18 mouse cellular contexts compared by ENCODE assay signal in genomic region chr5:123202771-123203170, GRCm38 (mm10). TPM values are rescaled to one million over a fixed set of nuclear protein-coding genes. Genes with fewer than 3 reads are reported as not detected.
DNase-seq lines count a peak whose midpoint lies in the region; ATAC-seq and TF ChIP-seq lines count a peak whose summit lies in the region.
"Not testable (repeated sequence)": the region's sequence is repeated elsewhere in the genome, so short reads cannot be mapped to it uniquely, and the experiment has no call there.
"Had no signal": no experiment of that assay in that cellular context is flagged by ENCODE, and none has a peak within 500 bp of the region (broad histone marks: within the 10 kb centered on the region; RNA-seq: fewer than 3 reads in every experiment).

No protein-coding gene starts in this region.

- POLR2A ChIA-PET in Patski (lab: Charles Lee), result not testable (repeated sequence)

- H3K4me1 ChIP-seq in ES-Bruce4 (ENCODE audit: control insufficient read depth, insufficient read depth, low read length); heart, embryonic 10.5 days: not testable (repeated sequence)
- H3K4me1 ChIP-seq in liver, adult 2 months (ENCODE audit: control insufficient read depth, insufficient read depth, low read length), result peaks cover 12% of the 10 kb centered on the region
- peaks cover 22 to 24% of the 10 kb centered on the region in 2 experiments for H3K4me1 ChIP-seq in liver, embryonic 14.5 days (replicated peaks; ENCODE audit: control insufficient read depth in 2 of 2, insufficient read depth in 2 of 2, low read length in 1 of 2)
- H3K4me1 ChIP-seq in liver, postnatal 0 days (ENCODE audit: insufficient read depth), result peaks cover 21% of the 10 kb centered on the region

- not testable (repeated sequence) for DNase-seq in Patski (ENCODE audit: low read depth, low spot score); liver, adult 2 months (ENCODE audit: extremely low read depth, low read depth, low spot score); liver, embryonic 14.5 days (ENCODE audit: low read depth in 3 of 3, low spot score in 3 of 3); liver, postnatal 0 days
- peak; percentile 31 for DNase-seq in heart, embryonic 10.5 days (ENCODE audit: low spot score)

- H3K79me2 ChIP-seq in liver, adult 2 months (ENCODE audit: control insufficient read depth, insufficient read depth, low read length), result not testable (repeated sequence)

- H3K27me3 ChIP-seq in ES-Bruce4 (ENCODE audit: control insufficient read depth, insufficient read depth, low read length, poor library complexity, severe bottlenecking); Patski; heart, embryonic 10.5 days (ENCODE audit: insufficient read depth, poor library complexity, severe bottlenecking); liver, adult 2 months (ENCODE audit: control insufficient read depth, insufficient read depth, low read length); liver, embryonic 14.5 days (ENCODE audit: control insufficient read depth, insufficient read depth, low read length); liver, postnatal 0 days (ENCODE audit: insufficient read depth, low read length): not testable (repeated sequence)

- not testable (repeated sequence) for ATAC-seq in Patski; liver, embryonic 14.5 days (ENCODE audit: insufficient read depth); liver, postnatal 0 days
- ATAC-seq in erythroid progenitor cell, adult 5-6 weeks (replicated peaks; ENCODE audit: low FRiP score, poor library complexity, severe bottlenecking), result peak; percentile 51; the same call in 1 of the 2 replicates

- CTCF ChIA-PET in Patski (lab: Charles Lee), result not testable (repeated sequence)

- not testable (repeated sequence) for H3K9me3 ChIP-seq in ES-Bruce4 (replicated peaks; ENCODE audit: control insufficient read depth, insufficient read depth, low read length, poor library complexity, severe bottlenecking); heart, embryonic 10.5 days; liver, embryonic 14.5 days (ENCODE audit: control insufficient read depth, low read length); liver, postnatal 0 days (ENCODE audit: low read length)

- H3K4me2 ChIP-seq in liver, embryonic 14.5 days (ENCODE audit: low read depth); liver, postnatal 0 days (ENCODE audit: low read depth, low read length): not testable (repeated sequence)

- TF ChIP-seq EP300 in ES-Bruce4 (IDR thresholded peaks at IDR 0.05; ENCODE audit: insufficient read depth, low read depth, low read length); liver, embryonic 14.5 days (IDR thresholded peaks at IDR 0.05; ENCODE audit: low read depth); liver, postnatal 0 days (IDR thresholded peaks at IDR 0.05; ENCODE audit: low read depth): not testable (repeated sequence)

- H3K4me3 ChIP-seq in ES-Bruce4 (ENCODE audit: low read depth, low read length); heart, embryonic 10.5 days; liver, adult 2 months (ENCODE audit: insufficient read depth, low read depth, low read length); liver, embryonic 14.5 days (ENCODE audit: insufficient read depth in 1 of 2, low read depth in 2 of 2, low read length in 2 of 2); liver, postnatal 0 days (ENCODE audit: low read depth, low read length): not testable (repeated sequence)

- in situ Hi-C loops in Patski (cut with MboI; ENCODE audit: low pct_unique_long_range_greater_than_20kb), result not testable (repeated sequence)

- WGBS in heart, embryonic 10.5 days, result 47% methylated on average over 4 of the region's 4 CpGs
- 64% methylated on average over 4 of the region's 4 CpGs for WGBS in liver, adult 2 months
- 42% methylated on average over 3 of the region's 4 CpGs for WGBS in liver, embryonic 14.5 days (ENCODE audit: insufficient replicate concordance)
- 47% methylated on average over 4 of the region's 4 CpGs for WGBS in liver, postnatal 0 days (ENCODE audit: insufficient replicate concordance)

- H3K36me3 ChIP-seq in ES-Bruce4 (ENCODE audit: control insufficient read depth, insufficient read depth, low read length, poor library complexity, severe bottlenecking); heart, embryonic 10.5 days; liver, adult 2 months (ENCODE audit: control insufficient read depth, insufficient read depth, low read length); liver, embryonic 14.5 days (replicated peaks; ENCODE audit: control insufficient read depth, insufficient read depth, low read depth); liver, postnatal 0 days (replicated peaks; ENCODE audit: insufficient read depth, low read length): not testable (repeated sequence)

- H3K27ac ChIP-seq in ES-Bruce4 (ENCODE audit: insufficient read depth, low read length); heart, embryonic 10.5 days; liver, embryonic 14.5 days: not testable (repeated sequence)
- H3K27ac ChIP-seq in liver, adult 2 months (replicated peaks; ENCODE audit: insufficient read depth, low read depth, low read length), result peak overlapping the region; percentile 76; the same call in 1 of the 2 replicates
- peak overlapping the region; percentile 90 for H3K27ac ChIP-seq in liver, postnatal 0 days (ENCODE audit: low read depth)

- TF ChIP-seq POLR2A in ES-Bruce4 (IDR thresholded peaks at IDR 0.05; ENCODE audit: insufficient read depth, low read length); liver, adult 2 months (IDR thresholded peaks at IDR 0.05; ENCODE audit: extremely low read depth, insufficient read depth, low read length): not testable (repeated sequence)

- TF ChIP-seq CTCF in ES-Bruce4 (IDR thresholded peaks at IDR 0.05; ENCODE audit: low read depth, low read length), result peak; percentile 15
- TF ChIP-seq CTCF in Patski (IDR thresholded peaks at IDR 0.05), result peak; percentile 31
- TF ChIP-seq CTCF in liver, adult 2 months (IDR thresholded peaks at IDR 0.05; ENCODE audit: low read depth, low read length), result 0 out of 2 replicates have a peak, but pooled peaks have one; percentile 11
- TF ChIP-seq CTCF in liver, embryonic 14.5 days (IDR thresholded peaks at IDR 0.05; ENCODE audit: low read depth), result peak; percentile 61
- peak; percentile 50; the same call in 1 of the 2 replicates for TF ChIP-seq CTCF in liver, postnatal 0 days (IDR thresholded peaks at IDR 0.05; ENCODE audit: low read depth)

- not testable (repeated sequence) for H3K9ac ChIP-seq in ES-Bruce4 (ENCODE audit: low read depth, poor library complexity, severe bottlenecking); liver, adult 2 months (ENCODE audit: low read depth, low read length); liver, embryonic 14.5 days (replicated peaks); liver, postnatal 0 days (replicated peaks)

RNA-seq across cellular contexts. Expression of gene Hpd, which starts 20.2 kb away (rescaled TPM):
- polyA plus RNA-seq in ES-Bruce4 (2011; ENCODE audit: insufficient read depth, insufficient read length, low read depth, missing spikeins) (not detected in 2 replicates), Patski (2021) (not detected)
- total RNA-seq in erythroid progenitor cell, adult 5-6 weeks (2015; ENCODE audit: low replicate concordance), result not detected in 2 replicates
- total RNA-seq in erythroid progenitor cell, adult 5-6 weeks (2017; ENCODE audit: low replicate concordance), result not detected in 2 replicates
- 0.35 TPM in 1 of 2 replicates, not detected in the other for polyA plus RNA-seq in heart, embryonic 10.5 days (2016; fragmentation: Nextera tagmentation; extraction: Ambion mirVana)
- total RNA-seq in liver, adult 2 months (2014; rRNA removed), result 3,614 and 3,656 TPM in 2 replicates
- polyA plus RNA-seq in liver, adult 2 months (2012; rRNA removed), result 3,813 and 5,374 TPM in 2 replicates
- 28.7 and 29.2 TPM in 2 replicates for polyA plus RNA-seq in liver, embryonic 14.5 days (2012; rRNA removed)
- polyA plus RNA-seq in liver, embryonic 14.5 days (2014; fragmentation: Nextera tagmentation; extraction: Ambion mirVana), result 26.7 and 37.0 TPM in 2 replicates
- polyA plus RNA-seq in liver, postnatal 0 days (2015; fragmentation: Nextera tagmentation; extraction: Ambion mirVana), result 638 and 713 TPM in 2 replicates
- total RNA-seq: common myeloid progenitor, adult 5-6 weeks; ES-E14 had no signal
- polyA plus RNA-seq: brain, embryonic 14.5 days; C2C12; embryonic facial prominence, embryonic 11.5 days; embryonic facial prominence, embryonic 13.5 days; embryonic facial prominence, embryonic 15.5 days; forebrain, embryonic 12.5 days; forebrain, embryonic 14.5 days; forebrain, embryonic 16.5 days; frontal cortex, adult 2 months had no signal

RNA-seq across cellular contexts. Expression of gene Psmd9, which starts 33.6 kb away (rescaled TPM):
- polyA plus RNA-seq in ES-Bruce4 (2011; ENCODE audit: insufficient read depth, insufficient read length, low read depth, missing spikeins) (24.8 TPM in 2 replicates), Patski (2021) (59.3 TPM)
- 27.2 and 48.7 TPM in 2 replicates for total RNA-seq in erythroid progenitor cell, adult 5-6 weeks (2015; ENCODE audit: low replicate concordance)
- total RNA-seq in erythroid progenitor cell, adult 5-6 weeks (2017; ENCODE audit: low replicate concordance), result 52.2 and 63.8 TPM in 2 replicates
- 73.2 and 85.3 TPM in 2 replicates for polyA plus RNA-seq in heart, embryonic 10.5 days (2016; fragmentation: Nextera tagmentation; extraction: Ambion mirVana)
- total RNA-seq in liver, adult 2 months (2014; rRNA removed), result 29.8 and 39.8 TPM in 2 replicates
- polyA plus RNA-seq in liver, adult 2 months (2012; rRNA removed), result 26.4 and 28.5 TPM in 2 replicates
- 17.4 and 26.6 TPM in 2 replicates for polyA plus RNA-seq in liver, embryonic 14.5 days (2012; rRNA removed)
- 51.4 and 55.1 TPM in 2 replicates for polyA plus RNA-seq in liver, embryonic 14.5 days (2014; fragmentation: Nextera tagmentation; extraction: Ambion mirVana)
- polyA plus RNA-seq in liver, postnatal 0 days (2015; fragmentation: Nextera tagmentation; extraction: Ambion mirVana), result 116 and 120 TPM in 2 replicates

RNA-seq across cellular contexts. Expression of gene Wdr66, which starts 49.1 kb away (rescaled TPM):
- polyA plus RNA-seq in ES-Bruce4 (2011; ENCODE audit: insufficient read depth, insufficient read length, low read depth, missing spikeins), result not detected in 2 replicates
- polyA plus RNA-seq in Patski (2021), result 0.14 TPM
- total RNA-seq in erythroid progenitor cell, adult 5-6 weeks (2015; ENCODE audit: low replicate concordance), result 0.36 and 1.7 TPM in 2 replicates
- 0.51 TPM in 1 of 2 replicates, not detected in the other for total RNA-seq in erythroid progenitor cell, adult 5-6 weeks (2017; ENCODE audit: low replicate concordance)
- polyA plus RNA-seq in heart, embryonic 10.5 days (2016; fragmentation: Nextera tagmentation; extraction: Ambion mirVana), result 0.53 and 0.79 TPM in 2 replicates
- 0.37 and 0.60 TPM in 2 replicates for total RNA-seq in liver, adult 2 months (2014; rRNA removed)
- 0.35 and 0.60 TPM in 2 replicates for polyA plus RNA-seq in liver, adult 2 months (2012; rRNA removed)
- 0.11 and 0.16 TPM in 2 replicates for polyA plus RNA-seq in liver, embryonic 14.5 days (2012; rRNA removed)
- 0.10 TPM in 1 of 2 replicates, not detected in the other for polyA plus RNA-seq in liver, embryonic 14.5 days (2014; fragmentation: Nextera tagmentation; extraction: Ambion mirVana)
- polyA plus RNA-seq in liver, postnatal 0 days (2015; fragmentation: Nextera tagmentation; extraction: Ambion mirVana), result 0.06 and 0.21 TPM in 2 replicates
- total RNA-seq: common myeloid progenitor, adult 5-6 weeks had no signal

Comparison
In these comparisons a context has a peak if more than half of its experiments do, and no peak if none do; other contexts are left out.
1. RNA of gene Hpd, which starts 20.2 kb away (polyA plus RNA-seq): 3,813 to 5,374 TPM in liver, adult 2 months and 638 to 713 TPM in liver, postnatal 0 days; 26.7 to 37.0 TPM in liver, embryonic 14.5 days, not detected in ES-Bruce4, 0.35 TPM in heart, embryonic 10.5 days and not detected in Patski (single experiment); every median in the first group is over 10 times any median in the second.
2. CTCF ChIP-seq: peak in every context shown above with its lines; median percentile 61 in liver, embryonic 14.5 days; 50 in liver, postnatal 0 days; 31 in Patski; 15 in ES-Bruce4; 11 in liver, adult 2 months.